Mouse (Mus musculus): Measurements from ENCODE around the gene Tprg. TPM values are rescaled to one million over a fixed set of nuclear protein-coding genes. Genes with fewer than 3 reads are reported as not detected.

Tprg gene
- polyA plus RNA-seq, 1 experiment from 2014 or later, result not detected

GRCm38 (mm10) chr16:25465435-25466139 is 179.0 kb downstream of the Tprg start:
- Histone ChIP-seq H3K27me3 (no peaks in the 10 kb centered on the region), H3K27ac (no peak overlapping the region), H3K9me3 (replicated peaks) (no peaks in the 10 kb centered on the region), H3K9ac (no peak overlapping the region), H3K4me3 (no peak overlapping the region), H3K4me1 (no peaks in the 10 kb centered on the region), H3K4me2 (no peak overlapping the region), H3K36me3 (ENCODE audit: poor library complexity, severe bottlenecking) (no peaks in the 10 kb centered on the region)
- 47% methylated on average over 13 of the region's 13 CpGs for WGBS
- ATAC-seq, result no peak

- no peak for ATAC-seq
- Histone ChIP-seq H3K9ac (no peak overlapping the region), H3K27ac (no peak overlapping the region), H3K36me3 (ENCODE audit: poor library complexity, severe bottlenecking) (no peaks in the 10 kb centered on the region), H3K4me2 (no peak overlapping the region), H3K4me3 (no peak overlapping the region), H3K9me3 (replicated peaks) (no peaks in the 10 kb centered on the region), H3K4me1 (no peaks in the 10 kb centered on the region), H3K27me3 (no peaks in the 10 kb centered on the region)
- 87% methylated on average over 3 of the region's 3 CpGs for WGBS
Measured at GRCm38 (mm10) chr16:25468040-25468439, 181.4 kb downstream of the Tprg start.

- H3K27me3 ChIP-seq, result no peaks in the 10 kb centered on the region
- H3K36me3 ChIP-seq (ENCODE audit: poor library complexity, severe bottlenecking), result no peaks in the 10 kb centered on the region
- no peaks in the 10 kb centered on the region for H3K4me1 ChIP-seq
- H3K9me3 ChIP-seq (replicated peaks), result no peaks in the 10 kb centered on the region
- no peak overlapping the region for H3K4me3 ChIP-seq
- no peak overlapping the region for H3K27ac ChIP-seq
- H3K4me2 ChIP-seq, result no peak overlapping the region
- H3K9ac ChIP-seq, result no peak overlapping the region
- ATAC-seq, result no peak
- WGBS, result 62% methylated on average over 5 of the region's 5 CpGs
Measured at GRCm38 (mm10) chr16:25468662-25469061, 182.0 kb downstream of the Tprg start.
